Mouse (Mus musculus) midbrain, embryonic 16.5 days (tissue): ENCODE measurements around the gene Gtf3c4. TPM values are rescaled to one million over a fixed set of nuclear protein-coding genes. Genes with fewer than 3 reads are reported as not detected.

Experiments used
- polyA plus RNA-seq: library from polyadenylated mRNA; unstranded; fragments of >200 nt; fragmentation: Nextera tagmentation; extraction: Ambion mirVana; gene quantifications from 2 replicates; pipeline ENCODE4 v1.2.1, GENCODE M21; 2015

Gtf3c4 gene
- polyA plus RNA-seq, 1 experiment from 2014 or later, result 18.7 TPM

Other genes starting within 250 kb of the Gtf3c4 start
- gene Gfi1b, start 218.4 kb downstream of the Gtf3c4 start, polyA plus RNA-seq, result not detected in 2 replicates
- gene Tsc1, start 199.1 kb downstream of the Gtf3c4 start, polyA plus RNA-seq, result 30.4 and 37.9 TPM in 2 replicates
- gene Spaca9, start 140.6 kb downstream of the Gtf3c4 start, polyA plus RNA-seq, result 1.8 and 2.8 TPM in 2 replicates
- gene Ak8, start 140.2 kb downstream of the Gtf3c4 start, polyA plus RNA-seq, result 3.4 and 4.5 TPM in 2 replicates
- 10.7 and 12.6 TPM in 2 replicates for gene Ddx31, start within 50 bp of the Gtf3c4 start, polyA plus RNA-seq
- gene Barhl1, start 76.3 kb upstream of the Gtf3c4 start, polyA plus RNA-seq, result 28.9 and 35.2 TPM in 2 replicates
- 1.2 and 1.5 TPM in 2 replicates for gene Cfap77, start 214.7 kb upstream of the Gtf3c4 start, polyA plus RNA-seq
- gene Ttf1, start 219.9 kb upstream of the Gtf3c4 start, polyA plus RNA-seq, result 7.3 and 7.7 TPM in 2 replicates